Mouse (Mus musculus): Measurements from ENCODE around the gene Defa33. TPM values are rescaled to one million over a fixed set of nuclear protein-coding genes. Genes with fewer than 3 reads are reported as not detected.

The Defa33 gene
- total RNA-seq (2023): not detected in 2 replicates

DNA sequence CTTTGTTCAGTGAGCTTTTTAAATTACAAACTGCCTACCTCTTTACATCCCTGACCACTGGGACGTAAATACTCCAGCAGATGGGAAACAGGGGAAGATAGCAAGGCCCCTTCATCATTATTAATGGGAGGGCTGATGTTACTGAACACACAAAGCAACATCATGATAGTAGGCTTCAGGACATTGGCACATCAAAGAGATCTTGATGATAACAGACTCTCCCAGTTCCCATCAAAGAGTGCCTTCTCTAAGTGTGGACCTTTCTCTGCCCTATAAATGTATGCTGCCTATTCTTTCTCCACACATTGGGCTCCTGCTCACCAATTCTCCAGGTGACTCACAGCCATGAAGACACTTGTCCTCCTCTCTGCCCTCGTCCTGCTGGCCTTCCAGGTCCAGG lies at the start of gene Defa33:
Gene Defa33, plus strand, starts transcription at position 301 of the 400 bp plus-strand sequence.

DNA sequence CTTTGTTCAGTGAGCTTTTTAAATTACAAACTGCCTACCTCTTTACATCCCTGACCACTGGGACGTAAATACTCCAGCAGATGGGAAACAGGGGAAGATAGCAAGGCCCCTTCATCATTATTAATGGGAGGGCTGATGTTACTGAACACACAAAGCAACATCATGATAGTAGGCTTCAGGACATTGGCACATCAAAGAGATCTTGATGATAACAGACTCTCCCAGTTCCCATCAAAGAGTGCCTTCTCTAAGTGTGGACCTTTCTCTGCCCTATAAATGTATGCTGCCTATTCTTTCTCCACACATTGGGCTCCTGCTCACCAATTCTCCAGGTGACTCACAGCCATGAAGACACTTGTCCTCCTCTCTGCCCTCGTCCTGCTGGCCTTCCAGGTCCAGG lies 13.4 kb upstream of the Defa33 start, which contains the start of gene Defa2:
Gene Defa2, plus strand, starts transcription at position 301 of the 400 bp plus-strand sequence.

DNA sequence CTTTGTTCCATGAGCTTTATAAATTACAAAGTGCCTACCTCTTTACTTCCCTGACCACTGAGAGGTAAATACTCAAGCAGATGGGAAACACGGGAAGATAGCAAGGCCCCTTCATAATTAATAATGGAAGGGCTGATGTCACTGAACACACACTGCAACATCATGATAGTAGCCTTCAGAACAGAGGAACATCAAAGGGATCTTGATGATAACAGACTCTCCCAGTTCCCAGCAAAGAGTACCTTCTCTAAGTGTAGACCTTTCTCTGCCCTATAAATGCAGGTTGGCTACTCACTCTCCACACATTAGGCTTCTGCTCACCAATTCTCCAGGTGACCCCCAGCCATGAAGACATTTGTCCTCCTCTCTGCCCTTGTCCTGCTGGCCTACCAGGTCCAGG lies 35.5 kb downstream of the Defa33 start, which contains the start of gene Defa36:
Gene Defa36, plus strand, starts transcription at position 301 of the 400 bp plus-strand sequence.

Other genes starting within 250 kb of the Defa33 start
- gene Defa22, start 229.5 kb upstream of the Defa33 start, total RNA-seq (2023): not detected in 2 replicates
- gene Defa31, start 200.2 kb upstream of the Defa33 start, total RNA-seq (2023): not detected in 2 replicates
- not detected in 2 replicates for gene Gm15293, start 190.2 kb upstream of the Defa33 start, total RNA-seq (2023)
- gene Gm15292, start 142.1 kb upstream of the Defa33 start, total RNA-seq (2023): not detected in 2 replicates
- not detected in 2 replicates for gene Defa27, start 76.3 kb upstream of the Defa33 start, total RNA-seq (2023)
- not detected in 2 replicates for gene Defa29, start 64.8 kb upstream of the Defa33 start, total RNA-seq (2023)
- not detected in 2 replicates for gene Defa2, start 13.3 kb upstream of the Defa33 start, total RNA-seq (2023)
- not detected in 2 replicates for gene Defa36, start 35.6 kb downstream of the Defa33 start, total RNA-seq (2023)
- not detected in 2 replicates for gene Gm7849, start 64.7 kb downstream of the Defa33 start, total RNA-seq (2023)
- not detected in 2 replicates for gene Defa20, start 117.4 kb downstream of the Defa33 start, total RNA-seq (2023)
- gene Defa32, start 137.2 kb downstream of the Defa33 start, total RNA-seq (2023): not detected in 2 replicates
- not detected in 2 replicates for gene Defa37, start 173.6 kb downstream of the Defa33 start, total RNA-seq (2023)
- gene Defa28, start 191.2 kb downstream of the Defa33 start, total RNA-seq (2023): not detected in 2 replicates
- not detected in 2 replicates for gene Gm7861, start 202.7 kb downstream of the Defa33 start, total RNA-seq (2023)
- gene Defa26, start 226.4 kb downstream of the Defa33 start, total RNA-seq (2023): not detected in 2 replicates